Mouse (Mus musculus) WW6 (cell line): ENCODE data around the gene Pde4dip.

Source experiments
- DNase-seq: peaks from one replicate; pipeline ENCODE4 v3.0.0-alpha.2; 2013; ENCODE audit warnings: low read depth, low spot score

Gene Pde4dip

DNA sequence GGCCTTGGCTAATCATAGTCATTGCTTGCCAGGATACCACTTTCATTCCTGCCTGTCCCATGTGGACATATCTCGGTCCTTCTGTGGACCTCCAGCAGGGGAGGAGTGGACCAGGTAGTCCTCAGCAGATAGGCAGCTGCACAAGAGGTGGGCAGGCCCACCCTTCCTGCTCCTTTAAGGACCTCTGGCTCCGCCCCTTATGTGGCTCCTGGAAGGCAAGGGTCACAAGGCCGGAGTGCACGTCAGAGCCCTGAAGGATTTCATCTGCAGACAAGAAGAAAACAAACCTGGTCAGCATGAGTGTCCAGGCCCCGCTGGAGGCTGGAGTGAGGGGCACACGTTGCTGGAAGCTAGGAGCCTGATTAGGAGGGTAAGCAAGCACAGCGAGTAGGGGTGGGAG lies 197.9 kb downstream of the Pde4dip start:
- no peak for DNase-seq

- DNase-seq = no peak
Observed at GRCm38 (mm10) chr3:97689289-97689688, 199.2 kb downstream of the Pde4dip start.

DNA sequence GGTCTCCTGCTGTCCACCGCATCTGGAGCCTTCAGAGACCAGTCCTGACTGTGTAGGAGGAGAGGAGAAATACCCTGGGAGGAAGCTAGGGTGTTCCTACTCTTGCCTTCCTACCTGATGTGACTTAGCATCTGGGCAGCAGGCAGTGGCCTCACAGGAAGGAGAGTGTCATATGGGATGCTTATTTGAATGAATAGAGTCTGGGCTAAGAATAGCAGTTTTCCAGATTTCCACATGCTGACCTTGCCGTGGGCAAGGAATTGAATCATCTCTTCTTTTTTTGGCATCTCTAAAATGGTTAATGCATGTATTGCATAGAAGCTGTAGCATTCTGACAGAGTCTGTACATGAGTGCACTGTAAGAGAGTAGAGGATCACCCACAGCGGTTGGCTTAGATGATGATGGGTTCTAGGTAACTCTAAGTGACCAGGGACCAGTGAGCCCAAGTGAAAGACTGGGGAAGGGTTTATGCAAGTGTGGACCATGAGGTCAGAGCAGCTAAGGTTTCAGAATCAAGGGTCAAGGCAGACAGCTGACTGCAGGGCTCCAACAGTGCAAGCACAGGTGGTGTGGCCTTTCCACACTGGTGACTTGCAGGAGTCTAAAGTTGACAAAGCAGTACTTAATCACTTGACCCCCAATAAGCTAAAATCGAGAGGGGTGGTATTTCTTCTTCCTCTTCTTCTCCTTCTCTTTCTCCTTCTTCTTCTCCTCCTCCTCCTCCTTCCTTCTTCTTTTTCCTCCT lies 202.0 kb downstream of the Pde4dip start:
- DNase-seq = no peak

DNA sequence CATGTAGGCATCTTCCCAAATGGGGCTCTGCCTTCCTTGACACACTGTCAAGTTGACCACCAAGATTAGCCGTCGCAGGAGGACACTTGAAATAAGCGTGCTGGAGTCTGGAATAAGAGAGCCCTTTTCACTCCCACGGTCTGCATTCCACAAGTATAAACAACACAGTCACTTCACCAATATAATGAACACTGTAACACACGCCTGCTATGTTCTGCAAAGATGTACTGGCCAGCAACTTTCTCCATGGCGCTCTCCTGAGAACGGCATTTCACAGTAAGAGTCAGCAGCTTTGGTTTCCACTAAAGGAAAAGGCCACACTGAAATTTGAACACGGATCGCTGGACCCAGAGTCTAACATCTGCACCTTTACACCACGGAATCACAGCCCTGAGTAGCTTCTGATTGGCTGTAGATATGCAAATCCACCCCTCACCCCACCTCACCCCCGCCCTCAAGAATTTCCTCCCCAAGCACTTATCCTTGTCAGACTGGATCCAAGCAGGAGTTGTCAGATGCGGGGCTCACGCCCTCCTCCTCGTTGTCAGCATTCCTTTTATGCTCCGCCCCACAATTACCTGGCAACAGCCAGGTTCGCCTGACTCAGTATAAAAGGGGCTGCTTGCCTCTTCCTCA lies 204.8 kb downstream of the Pde4dip start:
- DNase-seq = peak; percentile 75

- no peak for DNase-seq
Observed at GRCm38 (mm10) chr3:97682576-97682975, 205.9 kb downstream of the Pde4dip start.

GRCm38 (mm10) chr3:97682159-97682502 lies 206.4 kb downstream of the Pde4dip start:
- DNase-seq = no peak

DNA sequence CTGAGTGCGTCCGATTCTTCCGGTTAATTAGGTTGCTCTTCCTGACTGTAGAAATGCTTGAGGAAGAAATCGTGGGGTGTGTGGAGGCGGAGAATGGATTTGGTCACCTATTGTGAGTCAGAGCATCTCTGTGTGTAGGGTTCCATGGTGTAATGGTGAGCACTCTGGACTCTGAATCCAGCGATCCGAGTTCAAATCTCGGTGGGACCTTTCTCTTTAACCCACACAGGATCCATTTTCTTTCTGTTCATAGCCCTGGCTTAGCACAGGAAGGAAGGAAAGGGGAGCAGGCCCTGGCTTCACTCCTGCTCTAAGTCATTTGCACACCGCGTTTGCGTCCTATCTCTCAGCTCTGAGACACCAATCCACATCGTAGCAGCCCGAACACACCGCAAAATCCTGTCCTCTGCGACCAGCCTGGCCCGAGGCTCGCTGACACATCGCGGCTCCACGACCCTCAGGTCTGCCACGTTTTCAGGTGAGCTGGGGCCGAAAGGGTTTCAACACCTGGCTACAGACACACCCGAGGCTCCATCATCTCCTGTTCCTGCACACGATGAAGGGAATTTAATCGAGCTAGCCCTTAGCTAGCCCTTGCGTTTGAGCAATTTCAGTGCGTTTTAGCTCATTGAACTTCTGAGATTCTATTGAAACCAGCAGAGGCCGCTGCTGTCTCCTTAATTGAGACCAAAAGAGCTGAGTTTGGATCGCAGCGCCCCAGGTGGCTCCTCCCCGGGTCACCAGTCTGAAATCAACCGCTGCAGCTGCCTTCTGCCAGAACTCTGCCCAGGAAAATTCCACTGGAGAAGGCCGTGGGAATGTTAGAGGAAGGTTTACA lies 207.0 kb downstream of the Pde4dip start:
- DNase-seq = no peak

- no peak for DNase-seq
Observed at GRCm38 (mm10) chr3:97680631-97681320, 207.7 kb downstream of the Pde4dip start.

DNA sequence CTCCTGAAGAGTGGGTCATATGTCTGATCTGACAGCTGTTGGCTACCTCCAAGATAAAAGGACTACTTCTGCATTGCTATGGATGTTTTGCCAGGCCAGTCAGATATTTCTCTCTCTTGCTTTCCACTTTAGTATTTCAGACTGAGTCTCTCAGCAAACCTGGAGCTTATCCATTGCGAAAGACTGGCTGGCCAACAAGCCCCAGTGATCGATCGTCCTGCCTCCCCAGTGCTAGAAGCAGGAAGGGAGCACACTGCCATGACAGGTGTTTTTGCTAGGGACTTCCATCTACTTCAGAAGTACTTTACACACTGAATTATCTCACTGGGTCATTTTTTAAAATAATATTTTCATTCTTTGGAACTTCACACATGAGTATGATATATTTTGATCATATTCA lies 210.1 kb downstream of the Pde4dip start:
- DNase-seq = no peak

DNA sequence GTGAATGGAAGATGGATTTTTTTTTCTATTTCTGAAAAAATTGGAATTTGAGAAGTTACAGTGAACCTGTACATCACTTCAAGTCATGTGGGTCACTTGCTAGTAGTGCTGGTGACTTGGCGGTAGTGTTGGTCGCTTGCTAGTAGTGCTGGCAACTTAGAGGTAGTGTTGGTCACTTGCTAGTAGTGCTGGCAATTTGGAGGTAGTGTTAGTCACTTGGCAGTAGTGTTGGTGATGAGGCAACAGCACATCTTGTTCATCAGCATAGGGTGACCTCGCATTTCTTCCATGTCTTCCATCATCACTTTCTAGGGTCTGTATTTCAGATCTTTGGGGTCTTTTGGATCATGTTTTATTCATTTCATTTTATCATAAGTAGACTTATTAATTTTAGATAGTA lies 212.4 kb downstream of the Pde4dip start:
- DNase-seq = no peak

- DNase-seq = no peak
Observed at GRCm38 (mm10) chr3:97674644-97675110, 213.8 kb downstream of the Pde4dip start, which contains the start of gene Gm17651. Gm17651 (minus strand) TSS chr3:97674694.

DNA sequence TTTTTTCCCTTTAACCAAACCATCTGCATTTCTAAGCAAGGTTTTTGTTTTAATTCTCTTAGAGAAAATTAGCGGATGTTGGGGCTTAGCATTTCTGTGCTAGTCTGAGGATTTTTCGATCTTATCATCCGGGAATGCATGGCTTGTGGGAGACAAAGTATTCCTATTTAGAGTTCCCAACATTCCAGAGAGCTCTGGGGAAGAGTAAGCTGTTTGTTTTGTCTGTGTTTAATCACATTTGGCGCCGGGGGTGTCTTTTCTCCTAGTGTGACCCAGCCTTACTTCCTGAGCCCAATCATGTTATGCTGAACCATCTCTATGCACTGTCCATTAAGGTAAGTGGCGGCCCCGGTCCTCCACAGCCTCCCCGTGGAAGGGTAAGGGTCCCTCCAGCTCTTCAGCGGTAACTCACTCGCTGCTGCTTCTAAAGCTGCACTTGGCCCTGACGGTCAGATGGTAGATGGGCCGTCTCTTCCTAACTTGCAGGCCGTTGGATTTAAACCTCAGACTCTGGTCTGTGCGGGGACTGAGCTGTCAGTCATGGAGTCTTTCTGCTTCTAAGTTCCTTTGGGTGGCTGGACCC lies 221.3 kb downstream of the Pde4dip start:
- no peak for DNase-seq

DNA sequence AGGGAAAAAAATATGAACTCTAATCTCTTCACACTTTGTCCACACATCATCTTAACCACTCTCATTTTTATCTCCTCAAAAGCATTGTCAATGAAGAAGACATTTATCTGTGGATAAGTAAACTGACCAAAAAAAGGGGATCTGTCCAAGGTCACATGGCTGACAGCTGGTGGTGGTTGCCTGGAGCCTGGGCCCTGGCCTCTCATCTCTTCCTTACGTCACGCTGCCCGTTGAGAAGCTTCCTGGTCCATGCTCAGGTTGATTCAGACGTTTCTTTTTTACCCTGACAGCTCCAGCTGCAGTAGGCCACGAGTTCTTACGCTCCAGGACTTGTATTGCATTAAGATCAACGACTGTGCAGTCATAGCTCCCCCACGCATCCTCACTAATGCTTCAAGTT lies 222.4 kb downstream of the Pde4dip start:
- DNase-seq = no peak

GRCm38 (mm10) chr3:97665525-97665924 lies 223.0 kb downstream of the Pde4dip start:
- no peak for DNase-seq

DNA sequence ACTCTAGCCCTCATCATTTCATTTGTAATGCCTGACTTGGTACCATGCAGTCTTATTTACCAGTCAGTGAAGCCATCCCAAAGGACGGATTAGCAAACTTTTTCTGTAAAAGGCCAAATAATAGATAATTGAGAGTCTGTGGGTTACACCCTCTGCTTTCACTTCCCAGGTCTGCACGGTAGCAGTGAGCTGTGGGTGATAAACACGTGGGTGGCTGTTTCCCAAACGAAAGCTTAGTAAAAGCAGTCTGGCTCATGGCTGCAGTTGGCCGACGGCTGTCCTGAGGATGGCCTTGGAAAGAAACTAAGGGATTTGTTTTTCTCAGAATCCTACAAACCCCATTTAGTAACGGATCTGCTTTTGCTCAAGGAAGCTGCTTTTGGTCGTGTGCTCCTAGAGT lies 227.3 kb downstream of the Pde4dip start:
- no peak for DNase-seq

GRCm38 (mm10) chr3:97659746-97660145 lies 228.8 kb downstream of the Pde4dip start:
- no peak for DNase-seq

DNA sequence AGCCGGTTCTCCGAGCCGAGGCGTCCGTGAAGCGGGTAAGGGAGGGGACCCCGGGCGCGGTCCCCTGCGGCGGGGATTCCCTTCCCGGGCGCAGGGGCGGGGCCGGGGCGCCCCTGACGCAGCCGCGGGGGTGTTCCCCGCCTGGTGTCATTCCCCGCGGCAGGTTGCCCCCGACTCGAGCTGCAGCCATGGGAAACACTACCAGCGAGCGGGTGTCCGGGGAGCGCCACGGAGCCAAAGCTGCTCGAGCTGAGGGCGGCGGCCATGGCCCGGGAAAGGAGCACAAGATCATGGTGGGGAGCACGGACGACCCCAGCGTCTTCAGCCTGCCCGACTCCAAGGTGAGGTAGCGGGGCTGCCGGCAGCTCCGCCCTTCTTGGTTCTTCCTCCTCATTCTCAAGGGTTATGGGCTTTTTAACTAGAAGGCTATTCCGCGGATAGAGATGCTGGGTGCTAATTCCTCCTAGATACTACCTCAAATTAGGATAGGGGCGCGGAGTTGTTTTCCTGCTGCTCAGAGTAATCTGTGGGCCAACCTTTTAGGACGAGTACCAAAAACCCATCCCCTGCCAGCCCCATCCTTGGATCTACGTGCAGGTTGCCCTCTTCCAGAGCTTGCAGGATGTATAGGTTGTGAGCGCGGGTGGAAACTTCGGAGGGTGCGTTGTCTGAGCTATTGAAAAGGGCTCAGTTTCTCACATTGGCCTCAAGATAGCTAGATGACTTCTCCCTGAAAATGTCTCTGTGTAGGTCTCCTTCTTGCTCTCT lies 229.9 kb downstream of the Pde4dip start:
- peak; percentile 18 for DNase-seq

GRCm38 (mm10) chr3:97657655-97658411 lies 230.7 kb downstream of the Pde4dip start, which contains the start of gene Prkab2:
Prkab2 (plus strand) TSS chr3:97658193.
- peak; percentile 82 for DNase-seq

DNA sequence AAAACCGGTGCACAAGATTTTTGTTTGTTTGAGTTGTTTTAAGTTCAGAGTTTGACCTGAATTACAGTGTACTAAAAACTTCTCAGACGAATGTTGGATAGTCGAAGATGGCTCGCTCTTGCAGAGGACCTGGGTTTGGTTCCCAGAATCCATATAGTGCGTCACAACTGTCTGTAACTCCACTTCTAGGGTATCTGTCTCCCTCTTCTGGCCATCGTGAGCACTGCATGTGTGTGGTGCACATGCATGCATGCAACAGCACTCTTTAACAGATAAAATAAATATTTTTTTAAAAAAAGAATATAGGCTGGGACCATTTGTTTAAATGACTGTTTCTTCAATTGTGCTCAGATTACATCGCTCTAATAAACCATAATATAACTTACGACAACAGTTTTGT lies 233.6 kb downstream of the Pde4dip start:
- DNase-seq = peak; percentile 26

- DNase-seq = no peak
Observed at GRCm38 (mm10) chr3:97653781-97654180, 234.7 kb downstream of the Pde4dip start.
